Mouse (Mus musculus): ENCODE measurements around the gene Kdm4a.

The Kdm4a gene

DNA sequence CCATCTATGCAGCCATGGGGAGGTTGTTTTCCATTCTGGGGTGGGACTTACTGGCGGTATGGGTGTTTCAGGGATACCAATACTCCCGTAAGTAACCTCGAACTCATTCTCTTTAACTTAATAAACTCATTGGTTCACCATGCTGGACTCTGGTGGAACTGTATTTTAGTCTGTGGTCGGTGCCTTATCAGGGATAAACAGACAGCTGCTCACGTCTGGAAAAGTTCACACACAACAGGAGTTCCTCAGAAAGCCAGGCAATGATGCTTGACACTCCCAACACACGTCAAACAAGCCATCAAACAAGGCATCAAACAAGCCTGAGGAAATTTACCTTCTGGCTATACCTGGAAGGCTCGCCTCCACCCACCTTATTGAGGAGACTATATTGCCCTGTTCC, 64.7 kb downstream of the Kdm4a start:
- no peak for DNase-seq (ENCODE audit: low read depth)

DNA sequence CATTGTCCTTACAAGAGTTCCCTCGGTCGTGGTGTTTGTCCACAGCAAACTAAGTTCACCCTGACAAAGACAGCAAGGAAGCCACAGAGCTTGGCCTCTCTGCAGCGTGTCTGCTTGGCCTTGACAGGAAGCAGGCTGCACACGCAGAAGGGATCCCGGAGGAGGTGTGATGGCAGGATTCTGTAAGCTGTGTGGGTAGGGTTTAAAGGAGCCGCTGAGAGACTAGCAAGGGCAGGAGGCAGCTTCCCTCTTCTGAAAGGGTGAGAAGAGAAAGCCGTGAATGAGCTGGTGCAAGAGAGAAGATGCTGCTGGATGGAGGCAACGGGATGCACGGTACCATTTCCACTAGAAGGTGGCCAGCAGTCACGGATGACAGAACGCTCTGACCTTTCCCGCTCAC, 67.2 kb downstream of the Kdm4a start:
- no peak for DNase-seq (ENCODE audit: low read depth)

DNA sequence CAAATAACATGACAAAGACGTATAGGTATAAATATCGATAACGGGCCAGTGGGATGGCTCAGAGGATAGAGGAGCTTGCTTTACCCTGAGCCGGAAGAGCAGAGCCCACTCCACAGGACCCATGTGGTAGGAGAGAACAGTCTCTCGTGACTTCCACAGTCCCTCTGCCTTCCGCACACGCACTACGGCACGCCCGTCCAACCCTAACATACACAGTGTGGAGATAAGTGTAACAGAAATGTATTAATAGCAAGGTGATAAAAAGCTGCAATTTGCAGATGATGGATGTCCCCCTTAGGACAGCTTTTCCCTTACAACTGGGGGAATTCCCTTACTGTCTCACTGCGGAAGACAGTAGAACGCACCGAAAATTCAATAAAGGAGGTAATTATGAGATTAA, 70.2 kb downstream of the Kdm4a start:
- DNase-seq (ENCODE audit: low read depth), result no peak

DNA sequence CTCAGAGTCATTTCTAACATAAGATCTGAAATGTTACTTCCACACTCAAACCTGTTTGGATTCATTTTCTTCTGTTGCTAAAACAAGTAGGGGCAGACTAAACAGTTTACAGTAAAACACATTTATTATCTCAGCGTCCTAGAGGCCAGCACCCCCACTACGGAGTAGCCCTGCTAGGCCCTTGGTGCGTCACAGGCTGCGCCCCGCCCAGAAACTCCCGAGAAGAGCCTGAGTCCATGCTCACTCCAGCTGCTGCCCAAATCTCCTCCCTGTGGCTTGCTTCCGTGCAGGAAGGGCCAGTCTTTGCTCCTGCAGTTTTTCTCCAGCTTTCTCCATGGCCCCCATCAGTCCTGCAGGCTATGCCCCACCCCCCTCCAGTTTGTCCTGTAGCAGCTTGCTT, 71.1 kb downstream of the Kdm4a start:
- DNase-seq (ENCODE audit: low read depth), result no peak

DNA sequence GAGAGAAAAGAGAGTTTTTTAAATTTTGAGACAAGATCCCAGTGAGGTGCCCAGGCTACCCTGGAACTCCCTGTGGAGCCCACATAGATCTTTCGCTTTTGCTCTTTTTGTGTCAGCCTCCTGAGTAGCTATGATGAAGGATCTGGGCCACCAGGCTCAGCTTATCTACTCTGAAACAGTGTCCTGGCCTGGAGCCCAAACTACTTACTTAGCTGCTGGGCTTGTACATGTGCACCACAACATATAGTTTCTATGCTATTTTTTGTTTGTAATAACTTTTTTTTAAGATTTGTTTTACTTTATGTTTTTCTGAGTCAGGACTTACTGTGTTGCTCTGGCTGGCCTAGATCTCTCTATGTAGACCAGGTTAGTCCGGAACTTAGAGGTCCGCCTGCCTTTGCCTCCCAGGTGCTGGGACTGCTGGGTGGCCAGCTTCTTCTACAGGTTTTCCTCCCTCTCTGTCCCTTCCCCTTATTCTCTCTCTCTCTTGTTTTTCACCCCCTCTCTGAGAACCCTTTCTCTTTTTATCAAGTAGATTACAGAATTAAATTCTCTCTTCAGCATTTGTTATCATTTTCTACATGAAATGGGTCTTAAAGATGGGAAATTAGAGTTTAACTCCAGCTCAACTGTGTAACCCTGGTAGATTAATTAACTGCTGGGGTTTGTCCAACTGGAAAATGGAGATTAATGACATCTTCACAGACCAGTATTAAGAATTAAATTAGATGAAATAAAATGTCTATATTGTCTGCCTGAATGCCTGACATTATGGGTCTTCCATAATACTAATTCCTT, 74.4 kb downstream of the Kdm4a start:
- DNase-seq (ENCODE audit: low read depth), result no peak

DNA sequence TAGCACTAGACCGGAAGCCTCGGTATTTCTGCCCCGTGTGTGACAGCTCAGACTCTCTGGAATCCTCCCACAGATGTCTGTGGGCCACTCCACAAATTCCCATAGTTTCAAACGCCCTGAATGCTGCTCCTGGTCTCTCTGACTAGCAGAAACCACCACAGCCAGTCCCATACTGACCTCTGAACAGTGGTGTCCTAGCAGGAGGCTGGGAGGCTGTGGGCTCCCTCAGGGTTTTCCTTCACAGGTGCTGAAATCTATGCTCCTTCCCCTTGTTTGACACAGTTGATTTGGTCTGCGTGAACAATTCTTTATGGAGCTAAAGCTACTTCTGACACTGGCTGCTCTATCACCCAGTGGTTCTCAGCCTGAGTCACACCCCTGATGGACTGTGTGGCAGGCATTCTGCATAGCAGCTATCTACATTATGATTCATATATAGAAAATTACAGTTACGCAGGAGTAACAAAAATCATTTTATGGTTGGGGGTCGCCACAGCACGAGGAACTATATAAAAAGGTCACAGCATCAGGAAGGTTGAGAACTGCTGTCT, 76.5 kb downstream of the Kdm4a start:
- no peak for DNase-seq (ENCODE audit: low read depth)

DNA sequence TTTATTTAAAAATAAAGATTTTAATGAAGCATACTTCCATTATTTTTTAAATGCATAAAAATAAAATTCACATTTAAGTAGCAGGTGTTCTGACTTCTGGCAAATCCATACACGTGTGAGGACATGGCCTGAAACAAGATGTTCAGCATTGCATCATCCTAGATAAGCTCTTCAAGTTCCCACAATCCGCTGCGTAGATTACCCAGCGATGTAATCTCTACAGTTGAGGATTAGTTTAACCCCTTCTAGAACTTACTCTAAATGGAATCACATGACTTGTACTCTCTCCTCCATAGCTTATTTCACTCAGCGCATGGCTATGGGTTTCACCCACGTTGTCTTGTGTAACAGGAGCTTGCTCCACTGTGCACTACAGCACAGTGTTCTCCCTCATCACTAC, 78.3 kb downstream of the Kdm4a start:
- no peak for DNase-seq (ENCODE audit: low read depth)

DNA sequence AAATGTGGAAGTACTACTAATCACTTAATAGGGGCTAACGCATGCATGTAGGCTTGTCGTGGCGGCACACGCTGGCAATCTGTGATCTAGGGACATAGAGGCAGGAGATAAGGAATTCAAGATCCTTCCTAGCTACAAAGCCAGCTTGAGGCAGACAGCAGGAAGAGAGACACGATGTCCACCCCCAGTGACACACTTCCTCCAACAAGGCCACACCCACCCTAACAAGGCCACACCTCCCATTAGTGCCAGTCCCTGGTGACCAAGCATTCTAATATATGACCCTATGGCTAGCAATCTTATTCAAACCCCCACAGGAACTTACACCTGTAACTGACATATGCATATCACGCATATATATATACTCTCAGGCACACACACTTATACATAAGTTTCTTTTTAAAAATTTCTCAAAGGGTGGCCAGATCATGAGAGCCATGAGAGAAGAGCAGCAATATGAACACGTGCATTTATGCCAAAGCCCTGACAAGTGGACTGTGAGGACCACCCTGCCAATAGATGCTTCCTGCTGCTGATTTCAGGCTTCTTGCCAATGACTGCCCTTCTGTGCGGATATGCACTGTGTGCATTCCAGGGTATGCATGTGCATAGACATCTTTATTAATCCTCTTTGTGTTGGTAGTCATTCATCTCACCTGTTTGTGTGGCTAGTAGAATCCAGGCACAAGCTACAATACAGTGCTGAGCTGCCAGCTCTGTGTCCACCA, 80.0 kb downstream of the Kdm4a start:
- DNase-seq (ENCODE audit: low read depth), result no peak

DNA sequence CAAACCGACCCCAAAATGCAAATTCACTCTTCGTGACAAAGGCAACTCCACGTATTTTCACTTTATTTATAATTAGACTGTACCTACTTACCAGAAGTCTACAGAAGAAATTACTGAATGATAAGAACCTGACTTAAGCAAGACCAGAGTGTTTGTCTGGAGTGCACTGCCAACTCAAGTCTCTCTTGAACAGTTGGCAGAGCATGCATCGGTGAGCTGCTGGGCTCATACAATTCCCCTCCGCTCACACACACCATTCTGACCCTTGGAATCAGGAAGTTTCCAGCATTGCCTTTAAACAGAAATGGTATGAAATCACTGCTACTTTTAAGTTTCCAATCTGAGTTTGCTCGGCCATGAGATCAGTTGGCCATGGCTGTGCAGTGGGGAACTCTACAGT, 81.3 kb downstream of the Kdm4a start:
- no peak for DNase-seq (ENCODE audit: low read depth)

DNA sequence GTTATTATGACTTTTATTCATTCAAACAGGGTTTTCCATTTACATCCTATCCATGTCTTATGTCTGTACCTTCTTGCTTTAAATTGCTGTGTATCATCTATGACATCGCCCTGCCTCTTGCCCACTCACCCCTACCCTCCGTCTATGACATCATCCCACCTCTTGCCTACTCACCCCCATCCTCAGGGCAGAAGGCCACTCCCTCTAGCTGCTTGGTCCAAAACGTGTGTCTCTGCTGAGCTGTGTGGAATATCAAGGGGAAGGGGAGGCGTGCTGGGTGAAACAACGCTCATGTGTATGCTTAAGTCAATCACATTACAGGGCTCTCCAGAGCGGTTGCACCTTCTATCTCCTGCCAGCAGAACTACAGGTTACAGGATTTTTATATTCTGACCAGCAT, 83.8 kb downstream of the Kdm4a start:
- DNase-seq (ENCODE audit: low read depth), result no peak

DNA sequence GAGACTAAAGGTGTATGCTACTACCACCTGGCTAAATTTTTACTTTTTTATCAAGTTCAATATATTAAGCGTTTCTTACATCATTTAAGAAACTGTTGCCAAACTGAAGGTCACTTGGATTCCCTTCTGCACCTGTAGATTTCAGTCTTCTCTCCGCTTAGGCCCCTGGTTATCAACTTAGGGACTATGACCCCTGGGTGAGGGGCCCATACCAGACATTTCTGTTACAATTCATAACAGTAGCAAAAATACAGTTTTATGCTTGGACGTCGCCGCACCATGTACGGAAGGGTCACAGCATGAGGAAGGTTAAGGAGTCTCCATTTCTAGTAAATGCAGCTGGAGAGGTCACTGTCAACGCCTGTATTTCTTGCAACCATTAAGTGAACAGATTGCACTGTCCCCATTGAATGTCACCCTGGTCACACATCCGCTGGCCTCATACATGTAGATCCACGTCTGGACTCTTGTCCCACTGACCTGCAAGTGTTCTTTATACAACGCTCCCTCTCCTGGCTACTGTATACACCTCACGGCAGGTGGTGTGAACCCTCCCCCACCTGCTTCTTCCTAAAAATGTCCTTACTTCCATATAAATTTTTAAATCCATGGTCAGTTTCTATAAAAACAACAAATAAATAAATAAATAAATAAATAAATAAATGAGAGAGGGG, 86.9 kb downstream of the Kdm4a start:
- DNase-seq (ENCODE audit: low read depth), result no peak

DNA sequence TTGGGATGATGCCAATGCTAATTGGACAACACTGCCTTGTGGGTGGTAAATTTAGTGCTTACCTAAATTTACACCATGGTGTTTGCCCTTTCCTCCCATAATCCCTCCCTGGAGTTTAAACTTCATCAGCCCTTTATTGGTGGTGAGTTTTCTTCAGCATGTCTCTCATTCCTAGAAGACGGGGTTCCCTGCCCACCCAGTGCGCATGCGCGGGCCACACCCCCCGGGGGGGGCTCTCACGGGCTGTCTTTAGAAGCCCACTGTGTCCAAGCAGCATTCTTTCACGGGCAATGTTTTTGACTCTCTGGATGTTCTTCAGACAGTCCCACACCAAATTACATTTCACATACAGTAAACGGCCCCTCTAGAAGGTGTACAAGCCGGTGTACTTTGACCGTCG, 89.4 kb downstream of the Kdm4a start:
- DNase-seq (ENCODE audit: low read depth), result no peak

DNA sequence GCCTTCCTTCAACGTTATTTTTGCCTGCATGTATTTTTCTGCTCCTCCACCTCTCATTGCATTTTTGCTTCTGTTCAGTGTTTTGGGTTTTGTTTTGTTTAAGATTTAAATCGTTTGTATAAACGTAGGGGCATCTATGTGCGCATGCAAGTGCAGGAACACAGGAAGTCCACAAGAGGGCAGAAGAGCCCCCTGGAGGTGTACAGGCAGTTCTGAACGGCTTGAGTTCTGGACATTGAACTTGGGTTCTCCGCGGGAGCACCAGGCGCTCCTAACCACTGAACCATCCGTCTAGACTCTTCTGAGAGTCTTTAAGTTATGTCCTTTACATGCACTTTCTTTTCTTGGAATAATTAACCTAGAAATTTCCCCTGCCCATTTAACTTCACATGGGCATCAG, 89.9 kb downstream of the Kdm4a start:
- no peak for DNase-seq (ENCODE audit: low read depth)

DNA sequence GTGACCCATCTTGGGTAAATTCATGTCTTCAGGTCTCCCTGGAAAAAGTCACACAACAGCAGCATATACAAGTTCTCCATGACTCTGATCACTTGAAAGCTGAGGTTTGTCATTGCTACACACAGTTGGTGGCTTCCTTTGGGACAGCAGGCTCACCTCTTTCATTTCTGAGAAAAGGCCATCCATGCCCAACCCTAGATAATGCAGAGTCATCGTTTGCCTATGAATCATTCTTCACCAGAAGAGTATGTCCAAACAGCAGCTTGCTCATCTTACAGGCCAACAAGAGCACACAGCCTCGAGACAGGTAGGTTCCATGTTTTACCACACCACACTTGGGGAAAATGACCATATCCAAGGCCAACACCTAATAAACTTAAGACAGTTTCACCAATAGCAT, 91.1 kb downstream of the Kdm4a start:
- no peak for DNase-seq (ENCODE audit: low read depth)

All from fibroblast of lung, adult 2 months (primary cell).